Mouse (Mus musculus): ENCODE measurements around the gene Zswim5.

DNA sequence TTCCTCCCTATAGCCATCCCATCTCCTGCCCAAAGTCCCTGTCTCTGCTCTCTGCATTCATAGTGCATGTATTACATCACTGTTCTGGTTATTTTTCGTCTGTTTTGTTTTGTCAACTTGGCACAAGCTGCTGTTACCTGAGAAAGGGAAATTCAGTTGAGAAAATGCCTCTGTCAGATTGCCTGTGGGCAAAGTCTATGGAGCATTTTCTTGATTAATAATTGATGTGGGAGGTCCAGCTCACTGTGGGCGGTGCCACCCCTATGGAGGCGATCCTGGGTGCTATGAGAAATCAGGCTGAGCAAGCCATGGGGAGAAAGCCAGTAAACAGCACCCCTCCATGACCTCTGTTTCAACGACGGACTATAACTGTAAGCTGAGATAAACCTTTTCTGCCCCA lies 17.5 kb upstream of the Zswim5 start:
- TF ChIP-seq POLR2A (IDR thresholded peaks at IDR 0.05; ENCODE audit: insufficient read depth, low read length) (no peak), EP300 (IDR thresholded peaks at IDR 0.05; ENCODE audit: insufficient read depth, low read depth, low read length) (no peak), CTCF (IDR thresholded peaks at IDR 0.05; ENCODE audit: low read depth, low read length) (no peak)

Data from ES-Bruce4 (cell line).